Mouse (Mus musculus) layer of hippocampus, adult 9-10 months (tissue): ENCODE measurements around the gene Bicral.

Experiments
- DNase-seq: peaks from one replicate; pipeline ENCODE4 v3.0.0; 2022; ENCODE audit warnings: low spot score

The Bicral gene

DNA sequence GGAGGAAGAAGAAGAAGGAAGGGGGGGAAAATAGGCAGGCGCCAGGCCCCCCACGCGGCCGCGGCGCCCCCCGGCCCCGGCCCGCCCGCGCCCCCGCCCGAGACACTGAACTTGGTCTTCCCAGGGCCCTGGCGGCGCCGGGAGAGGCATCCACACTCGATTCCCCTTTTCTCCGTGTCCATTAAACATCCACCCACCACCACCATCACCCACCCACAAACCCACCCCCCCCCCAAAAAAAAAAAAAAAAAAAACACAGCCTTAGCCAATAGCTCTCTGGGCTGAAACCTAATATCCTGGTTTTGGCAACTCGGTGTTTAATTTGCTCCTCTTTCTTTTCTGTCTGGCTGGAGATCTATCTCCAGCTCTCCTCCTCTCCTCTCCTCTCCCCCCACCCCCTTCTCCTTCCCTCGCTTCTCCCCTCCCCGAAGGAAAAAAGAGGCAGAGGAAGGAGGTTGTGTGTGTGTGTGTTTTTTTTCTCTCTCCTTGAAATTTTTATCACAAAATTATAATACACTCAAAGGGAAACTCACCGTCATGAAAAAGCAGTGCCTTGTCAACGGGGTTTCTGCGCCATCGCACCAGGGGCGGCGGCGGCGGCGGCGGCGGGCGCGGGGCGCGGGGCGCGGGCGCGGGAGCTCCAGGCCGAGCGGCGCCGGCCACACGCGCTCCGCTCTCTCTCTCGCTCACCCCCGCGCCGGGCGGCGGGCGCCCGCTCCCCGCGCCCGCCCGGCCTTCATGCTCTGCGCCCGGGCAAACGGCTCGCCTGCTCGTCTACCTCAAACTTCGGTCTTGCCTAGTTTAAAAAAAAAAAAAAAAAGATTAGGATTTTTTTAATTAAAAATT, at the start of gene Bicral:
TSS of gene Bicral (minus strand) at position 580 of the 846 bp plus-strand sequence.
- no peak for DNase-seq

DNA sequence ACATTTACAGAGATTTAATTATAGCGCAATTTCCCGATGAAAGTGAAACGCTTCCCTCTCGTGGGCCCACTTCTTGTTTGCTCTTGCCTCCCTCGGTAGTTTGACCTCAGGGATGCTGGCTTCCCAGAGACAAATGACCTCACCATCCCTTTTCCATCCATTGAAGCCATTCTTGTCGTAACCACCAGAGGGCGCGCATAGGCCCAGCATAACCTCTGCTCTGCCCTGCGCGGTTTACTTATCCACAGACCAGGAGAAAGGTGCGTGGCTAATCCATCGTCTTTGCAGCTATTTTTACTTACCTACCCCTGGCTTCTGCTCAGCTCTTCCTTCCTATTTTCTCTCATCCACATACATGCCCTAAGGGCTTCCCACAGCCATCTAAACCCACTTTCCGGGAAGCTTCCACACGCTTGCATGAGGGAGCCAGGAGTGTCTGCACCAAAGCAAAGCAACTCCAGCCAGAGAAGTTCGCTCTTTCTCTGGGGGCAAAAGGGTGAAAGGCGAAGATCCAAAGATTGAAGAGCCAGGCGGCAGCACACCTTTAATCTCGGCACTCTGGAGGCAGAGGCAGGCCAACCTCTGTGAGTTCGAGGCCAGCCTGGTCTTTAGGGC, 45.7 kb upstream of the Bicral start:
- DNase-seq = no peak

DNA sequence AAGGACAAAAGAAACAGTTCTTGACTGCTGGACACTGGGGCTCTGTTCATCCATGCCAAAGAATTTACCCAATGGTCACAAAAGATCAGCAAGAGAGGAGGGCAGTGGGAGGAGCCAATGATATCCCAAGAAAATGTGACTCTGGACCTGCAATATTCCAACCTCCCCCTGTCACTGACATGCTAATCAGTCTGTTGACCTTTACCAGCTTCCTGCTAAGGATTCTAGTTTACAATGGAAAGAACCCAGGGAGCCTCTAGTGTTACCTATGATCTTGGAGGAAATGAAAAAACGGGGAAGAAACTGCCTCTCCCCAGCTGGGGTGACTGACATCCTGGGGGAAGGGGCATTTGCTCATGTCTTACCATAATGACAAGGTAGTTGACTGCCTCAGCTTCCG, 42.7 kb upstream of the Bicral start:
- DNase-seq = no peak

DNA sequence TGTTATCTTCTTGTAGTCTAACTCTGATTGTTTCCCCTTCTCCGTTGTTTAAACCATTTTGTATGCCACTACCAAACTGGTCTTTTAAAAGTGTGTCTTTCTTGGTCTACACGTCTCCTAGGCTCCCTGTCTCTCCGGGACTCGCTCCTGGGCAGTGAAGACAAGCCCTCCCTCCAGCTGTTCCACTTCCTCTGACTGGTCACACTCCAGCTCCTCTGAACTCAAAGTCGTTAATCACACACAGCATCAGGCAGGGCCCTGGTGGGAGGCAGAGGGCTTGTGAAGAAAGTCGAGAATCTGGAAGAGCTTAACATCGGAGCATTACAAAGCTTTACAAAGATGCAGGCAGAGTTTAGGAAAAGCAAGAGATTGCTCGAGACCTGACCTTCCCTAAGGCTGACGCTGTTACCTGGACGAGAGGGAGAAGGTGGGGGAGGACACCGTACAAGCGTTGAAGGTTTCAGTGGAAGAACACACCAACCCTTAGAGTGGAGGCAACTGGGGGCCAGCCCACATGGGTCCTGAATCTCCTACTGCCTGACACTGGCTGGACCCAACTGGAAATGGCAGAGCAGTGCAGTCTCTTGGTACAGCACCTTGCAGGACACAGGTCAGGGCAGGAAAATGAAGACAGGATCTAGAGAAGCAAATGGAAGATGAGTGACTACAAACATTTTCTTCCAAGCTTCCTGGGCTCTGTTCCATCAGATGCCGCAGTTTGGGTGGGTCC, 39.1 kb upstream of the Bicral start:
- no peak for DNase-seq

DNA sequence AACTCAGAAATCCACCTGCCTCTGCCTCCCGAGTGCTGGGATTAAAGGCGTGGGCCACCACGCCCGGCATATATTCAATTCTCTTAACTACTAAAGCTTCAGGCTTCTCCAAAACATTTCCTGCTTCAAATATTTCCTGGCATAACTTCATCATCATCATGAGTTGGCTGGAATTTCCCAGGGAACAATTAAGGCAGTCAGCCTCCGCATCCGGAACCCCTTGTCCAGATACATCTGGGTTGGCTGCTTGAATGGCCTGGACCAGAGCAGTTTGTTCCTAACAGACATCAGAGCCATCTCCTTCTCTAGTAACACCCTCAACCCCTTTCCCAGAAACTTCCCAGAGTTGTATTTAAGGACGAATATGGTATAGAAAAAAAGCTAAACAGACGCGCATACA, 37.1 kb upstream of the Bicral start:
- no peak for DNase-seq

DNA sequence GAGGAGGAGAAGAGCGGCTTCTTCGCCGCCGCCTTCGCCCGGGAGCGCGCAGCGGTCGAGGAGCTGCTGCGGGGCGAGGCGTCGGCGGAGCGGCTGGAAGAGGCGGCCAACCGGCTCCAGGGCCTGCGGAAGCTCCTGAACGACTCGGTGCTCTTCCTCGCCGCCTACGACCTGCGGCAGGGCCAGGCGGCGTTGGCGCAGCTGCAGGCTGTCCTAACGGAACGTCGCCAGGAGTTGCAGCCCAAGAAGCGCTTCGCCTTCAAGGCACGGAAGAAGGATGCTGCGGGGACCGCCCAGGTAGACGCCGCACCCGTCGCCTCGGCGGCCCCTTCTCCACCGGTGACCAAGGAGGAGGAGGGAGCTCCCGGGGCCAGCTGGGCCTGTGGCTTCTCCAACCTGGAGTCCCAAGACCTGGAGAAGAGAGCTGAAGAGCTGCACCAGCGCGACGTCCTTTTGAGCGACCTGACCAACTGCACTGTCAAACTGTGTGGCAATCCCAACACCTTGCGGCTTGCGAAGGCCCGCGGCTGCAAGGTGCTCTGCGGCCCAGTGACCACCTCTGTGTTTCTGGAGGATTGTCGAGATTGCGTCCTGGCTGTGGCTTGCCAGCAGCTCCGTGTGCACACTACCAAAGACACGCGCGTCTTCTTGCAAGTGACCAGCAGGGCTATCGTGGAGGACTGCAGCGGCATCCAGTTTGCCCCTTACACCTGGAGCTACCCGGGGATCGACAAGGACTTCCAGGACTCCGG, 32.7 kb upstream of the Bicral start:
- no peak for DNase-seq

DNA sequence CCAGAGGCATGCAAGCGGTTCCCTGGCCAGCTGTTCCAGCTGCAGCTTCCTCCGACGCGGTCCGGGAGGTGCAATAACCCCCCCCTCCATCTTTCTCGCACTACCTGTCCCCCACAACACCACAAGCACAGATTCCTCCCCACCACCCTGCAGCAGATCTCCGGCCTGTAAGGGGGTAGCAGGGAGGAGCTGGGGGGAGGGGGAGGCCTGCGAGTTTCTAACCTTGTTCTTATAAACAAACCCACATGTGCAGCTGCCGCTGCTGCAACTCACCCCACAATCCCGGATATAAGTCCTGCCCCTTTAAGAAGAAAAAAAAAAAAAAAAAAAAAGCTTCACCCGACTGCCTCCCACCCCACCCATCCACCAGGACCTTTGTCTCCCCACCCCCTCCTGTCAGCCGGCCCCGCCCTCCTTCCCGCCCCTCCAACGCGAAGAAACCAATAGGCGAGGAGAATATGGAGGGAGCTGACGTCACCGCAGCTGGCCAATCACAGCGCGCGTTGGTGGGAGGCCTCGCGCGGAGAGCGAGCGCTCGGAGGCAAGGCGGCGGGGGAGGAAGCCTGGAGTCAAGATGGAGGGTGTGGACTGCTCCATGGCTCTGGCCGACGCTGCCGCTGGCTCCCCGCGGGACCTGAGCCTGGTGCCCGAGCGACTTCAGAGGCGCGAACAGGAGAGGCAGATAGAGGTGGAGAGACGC, 32.0 kb upstream of the Bicral start, which contains the start of gene Tbcc:
TSS of gene Tbcc (plus strand) at position 569 of the 700 bp plus-strand sequence.
- DNase-seq = peak; percentile 92

DNA sequence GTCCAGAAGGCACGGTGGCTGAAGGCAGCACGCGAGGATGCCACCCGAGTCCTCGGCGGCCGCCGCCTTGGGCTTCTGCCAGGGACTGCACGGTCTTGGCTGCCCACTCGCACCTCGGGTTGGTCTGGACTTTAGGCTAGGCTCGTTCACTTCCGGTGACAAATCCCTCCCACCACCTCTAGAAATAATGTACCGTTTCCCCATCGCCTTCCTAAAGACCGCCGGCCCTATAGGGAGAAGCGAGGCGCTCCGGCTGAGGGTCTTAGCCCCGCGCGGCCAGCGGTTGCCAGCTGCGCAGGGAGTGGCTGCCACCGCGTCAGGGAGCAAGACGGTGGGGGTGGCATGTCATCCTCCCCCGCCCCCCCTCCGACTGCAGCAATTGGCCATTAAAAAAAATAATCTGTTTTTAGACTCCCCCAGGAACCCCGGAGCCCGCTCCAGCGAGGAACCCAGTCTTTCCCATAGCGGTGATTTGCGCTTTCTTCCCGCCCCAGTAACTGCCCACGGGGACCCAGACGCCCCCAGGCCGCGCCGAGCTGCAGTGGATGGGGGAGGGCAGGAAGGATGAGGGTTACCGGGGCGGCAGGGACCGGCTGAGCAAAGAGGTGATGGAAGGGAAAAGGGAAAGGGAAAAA, 31.3 kb upstream of the Bicral start:
- no peak for DNase-seq

DNA sequence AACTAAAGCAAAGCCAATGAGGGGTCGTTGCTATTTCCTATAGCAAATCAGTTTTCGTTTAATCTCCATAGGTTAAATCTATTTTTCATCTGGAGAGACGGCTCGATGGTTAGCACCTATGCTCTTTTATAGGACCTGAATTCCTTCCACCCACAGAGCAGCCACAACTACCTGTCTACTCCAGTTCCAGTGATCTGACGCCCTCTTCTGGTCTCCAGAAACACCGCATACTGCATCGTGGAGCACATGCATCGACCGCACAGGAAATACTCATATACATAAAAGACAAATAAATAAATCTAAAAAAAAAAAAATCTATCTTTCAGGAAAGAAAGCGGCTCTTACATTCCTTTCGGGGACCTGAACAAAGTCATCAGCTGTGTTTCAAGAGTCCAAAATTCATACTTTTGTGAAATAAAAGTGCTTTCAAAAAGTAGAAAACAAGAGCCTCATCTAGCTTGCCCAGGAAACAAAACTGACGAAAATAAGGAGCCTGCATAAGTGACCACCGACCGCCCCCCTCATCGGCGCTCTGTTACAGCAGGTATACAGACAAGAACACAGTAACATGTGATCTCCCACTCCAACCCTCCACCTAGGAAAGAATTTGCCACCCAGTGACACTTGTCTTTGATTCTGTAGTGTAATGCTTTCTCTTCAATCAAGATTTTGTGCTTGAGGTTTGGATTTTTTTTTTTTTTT, 30.4 kb upstream of the Bicral start:
- no peak for DNase-seq

DNA sequence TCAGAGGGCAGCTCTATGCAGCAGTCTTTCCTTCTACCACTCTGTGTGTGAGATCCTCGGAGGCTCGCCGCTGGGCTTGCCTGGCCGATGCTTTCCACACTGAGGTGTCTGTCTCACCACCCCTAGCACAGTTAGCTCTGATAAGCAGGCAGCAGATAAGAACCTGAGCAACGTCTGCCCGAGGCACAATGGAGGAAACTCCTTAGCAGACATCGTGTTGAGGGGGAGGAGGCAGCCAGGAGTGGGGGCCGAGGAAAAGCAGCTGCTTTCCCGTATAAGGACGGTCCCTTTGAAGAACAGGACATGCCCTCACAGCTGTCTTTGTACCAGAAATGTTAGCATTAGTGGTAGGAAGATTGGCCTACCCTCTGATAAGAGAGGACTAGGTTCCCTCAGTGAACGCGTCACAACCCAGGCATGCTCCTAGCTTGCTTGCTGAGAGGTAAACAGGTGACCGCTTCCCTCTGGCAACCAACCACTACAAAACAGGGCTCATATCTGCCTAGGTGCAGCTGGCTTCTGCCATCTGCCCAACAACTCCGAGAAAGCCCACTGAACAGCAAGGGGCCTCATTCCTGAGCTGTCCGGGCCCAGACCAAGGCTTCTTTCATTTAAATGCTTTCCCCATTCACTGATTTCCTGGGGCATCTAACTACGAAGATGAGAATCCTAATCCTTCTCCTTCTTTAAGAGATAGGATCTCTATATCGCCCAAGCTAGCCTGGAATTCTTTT, 27.8 kb upstream of the Bicral start:
- no peak for DNase-seq

DNA sequence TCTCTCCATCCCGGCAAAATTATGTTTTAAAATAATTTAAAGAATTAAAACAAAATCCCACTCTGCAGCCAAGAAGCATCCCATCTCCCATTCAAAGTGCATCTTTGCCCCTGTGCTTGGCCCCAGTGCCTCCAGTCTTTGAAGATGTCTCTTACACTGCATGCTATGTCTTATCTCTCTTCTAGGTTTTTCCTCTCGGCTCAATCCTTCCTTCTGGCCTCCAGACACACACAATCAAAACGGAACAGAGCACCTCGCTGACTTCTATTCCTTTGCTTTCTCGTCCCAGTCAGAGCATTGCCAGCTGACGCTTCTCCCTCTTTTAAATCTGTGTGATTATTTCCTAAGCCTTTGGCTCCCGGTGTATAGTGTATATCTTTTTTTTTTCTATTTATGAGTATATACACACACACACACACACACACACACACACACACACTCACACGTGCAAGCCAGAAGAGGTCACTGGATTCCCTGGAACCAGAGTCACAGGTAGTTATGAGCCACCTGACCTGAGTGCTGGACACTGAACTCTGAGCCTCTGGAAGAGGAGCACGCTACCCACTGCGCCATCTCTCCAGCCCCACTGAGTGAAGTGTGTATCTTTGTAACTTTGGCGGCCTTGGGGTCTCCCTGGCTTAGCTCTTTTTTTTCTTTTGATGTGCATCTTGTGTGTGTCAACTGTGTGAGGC, 27.1 kb upstream of the Bicral start:
- DNase-seq = no peak

DNA sequence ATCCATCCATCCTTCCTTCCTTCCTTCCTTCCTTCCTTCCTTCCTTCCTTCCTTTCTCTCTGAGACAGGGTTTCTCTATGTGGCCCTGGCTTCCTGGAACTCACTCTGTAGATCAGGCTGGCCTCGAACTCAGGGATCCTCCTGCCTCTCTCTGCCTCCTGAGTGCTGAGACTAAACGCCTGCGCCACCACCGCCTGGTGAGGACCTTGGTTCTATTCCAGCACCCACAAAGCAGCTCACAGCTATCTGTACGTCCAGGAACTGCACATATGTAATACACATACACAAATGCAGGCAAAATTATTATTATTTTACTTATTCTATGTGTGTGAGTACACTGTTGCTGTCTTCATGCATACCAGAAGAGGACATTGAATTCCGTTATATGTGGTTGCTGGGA, 26.5 kb upstream of the Bicral start:
- DNase-seq = no peak

DNA sequence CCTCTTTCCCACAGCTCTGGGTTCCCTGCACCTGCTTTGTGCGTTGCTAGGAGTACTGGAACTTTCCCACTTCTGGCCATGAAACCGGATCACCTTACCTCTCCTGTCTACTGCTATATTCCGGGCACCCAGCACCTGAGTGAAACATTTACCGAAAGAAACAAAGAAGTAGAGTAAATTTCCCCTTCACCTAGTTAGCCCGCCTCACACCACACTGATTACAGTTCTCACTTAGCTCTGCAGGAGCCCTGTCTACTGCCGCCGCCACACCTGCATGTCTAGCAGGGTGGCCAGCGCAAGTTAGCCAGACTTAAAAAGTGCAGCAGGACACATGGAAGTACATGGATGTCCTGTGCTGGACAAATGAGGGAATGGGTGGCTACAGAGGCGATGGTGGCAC, 24.8 kb upstream of the Bicral start:
- no peak for DNase-seq

DNA sequence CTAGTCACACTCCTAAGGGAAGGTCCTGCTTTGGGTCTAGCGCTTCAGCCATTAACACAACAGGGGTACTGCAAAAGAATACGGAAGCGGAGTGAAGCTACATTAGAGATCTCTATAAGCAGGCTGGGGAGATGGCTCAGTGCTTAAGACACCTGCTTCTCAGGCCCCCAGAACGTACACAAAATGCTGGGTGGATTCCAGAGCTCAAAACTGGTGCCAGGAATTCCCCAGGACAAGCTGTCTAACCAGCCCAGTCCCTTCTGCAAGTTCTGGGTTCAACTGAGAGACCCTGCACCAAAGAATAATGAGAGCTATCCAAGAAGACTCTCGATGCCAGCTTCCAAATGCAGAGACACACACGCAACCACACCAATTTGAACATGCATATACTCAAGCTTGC, 23.4 kb upstream of the Bicral start:
- no peak for DNase-seq

DNA sequence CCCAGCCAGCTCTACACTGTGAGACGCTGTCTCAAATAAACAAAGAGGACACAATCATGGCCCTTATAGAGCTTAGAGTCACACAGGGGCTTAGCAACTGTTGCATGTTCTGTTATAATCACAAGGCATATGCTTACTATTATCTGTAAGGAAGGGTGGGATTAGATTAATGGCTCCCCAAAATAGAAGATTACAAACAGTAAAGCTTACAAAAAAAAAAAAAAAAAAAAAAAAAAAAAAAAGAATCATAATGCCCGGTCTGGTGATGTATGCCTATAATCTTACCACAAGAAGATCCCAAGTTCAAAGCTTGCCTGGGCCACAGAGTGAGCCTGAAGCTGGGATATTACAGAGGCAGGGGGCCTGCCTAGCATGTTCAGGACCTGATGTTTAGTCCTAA, 22.0 kb upstream of the Bicral start:
- no peak for DNase-seq

DNA sequence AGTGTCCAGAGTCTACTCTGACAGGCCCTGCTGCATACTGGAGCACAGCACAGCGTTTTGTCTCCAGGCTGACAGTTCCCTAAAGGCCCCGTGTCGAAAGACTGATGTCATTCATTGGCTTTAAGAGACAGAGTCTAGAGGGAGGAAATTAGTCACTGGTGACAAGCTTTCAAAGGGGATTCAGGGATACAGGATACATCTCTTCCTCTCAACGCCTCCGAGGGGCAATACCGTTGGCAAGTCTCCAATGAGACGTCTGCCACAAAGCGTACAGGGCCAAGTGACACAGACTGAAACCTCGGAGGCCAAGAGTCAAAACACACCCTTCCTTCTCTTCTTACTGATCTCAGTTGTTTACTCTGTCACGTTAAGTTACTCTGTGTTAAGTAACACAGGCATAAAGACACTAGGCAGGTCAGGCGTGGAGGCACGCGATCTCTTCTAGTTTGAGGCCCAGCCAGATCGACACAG, 21.6 kb upstream of the Bicral start:
- no peak for DNase-seq

DNA sequence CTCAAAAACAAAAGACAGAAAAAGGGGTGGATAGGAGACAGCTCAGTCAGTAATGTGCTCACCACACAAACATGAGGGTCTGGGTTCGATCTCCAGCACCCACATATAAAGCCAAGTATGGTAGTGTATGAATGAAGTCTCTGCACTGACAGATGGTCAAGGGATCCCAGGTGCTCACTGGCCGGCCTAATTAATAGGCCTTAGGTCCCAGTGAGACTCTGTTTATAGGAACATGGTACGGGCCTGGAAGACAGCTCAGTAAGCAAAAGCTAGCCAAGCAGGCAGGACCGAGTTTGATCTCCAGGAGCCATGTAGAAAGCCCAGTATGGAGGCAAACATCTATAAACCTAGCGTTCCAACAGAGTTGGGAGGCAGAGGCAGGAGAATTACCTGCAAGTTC, 18.8 kb upstream of the Bicral start:
- no peak for DNase-seq

DNA sequence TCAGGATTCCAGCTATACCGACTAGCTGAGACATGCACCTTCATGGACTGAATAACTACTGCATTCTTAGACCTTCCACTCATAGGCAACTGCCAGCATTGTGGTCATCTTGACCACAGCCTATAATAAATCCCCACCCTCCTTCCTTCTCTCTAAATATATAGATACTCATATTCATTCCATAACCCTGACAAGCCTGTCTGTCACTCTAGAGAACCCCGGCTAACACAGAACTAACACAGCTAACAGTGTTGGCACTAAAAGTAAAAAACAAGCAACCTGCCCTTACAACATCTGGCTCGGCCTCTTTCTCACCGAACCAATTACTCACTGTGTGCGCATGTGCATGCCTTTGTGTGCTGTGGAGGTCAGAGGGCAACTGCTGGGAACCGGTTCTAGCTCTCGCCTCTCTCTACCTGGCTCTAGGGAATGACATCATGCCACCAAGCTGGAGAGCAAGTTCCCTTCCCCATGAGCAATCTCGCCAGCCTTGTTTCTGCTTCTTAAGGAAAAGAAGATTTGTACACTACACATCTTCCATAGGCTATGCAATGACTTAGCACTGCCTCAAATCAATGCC, 18.2 kb upstream of the Bicral start:
- no peak for DNase-seq

DNA sequence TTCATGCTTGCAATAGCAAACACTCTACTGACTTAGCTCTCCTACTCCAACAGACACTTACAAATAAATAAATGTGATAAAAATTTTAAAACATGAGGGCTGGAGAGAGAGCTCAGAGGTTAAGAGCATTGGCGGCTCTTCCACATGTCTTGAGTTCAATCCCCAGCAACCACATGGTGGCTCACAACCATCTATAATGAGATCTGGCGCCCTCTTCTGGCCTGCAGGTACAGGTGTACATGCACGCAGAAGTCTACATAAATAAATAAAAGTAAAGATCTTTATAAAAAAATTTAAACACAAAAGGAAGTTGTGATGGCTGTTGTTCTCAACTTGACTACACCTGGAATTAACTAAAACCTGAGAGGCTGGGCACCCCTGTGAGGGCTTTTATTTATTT, 17.3 kb upstream of the Bicral start:
- DNase-seq = no peak
